Mouse (Mus musculus) heart, adult 2 months (tissue): ENCODE data around the gene Adamts15.

ENCODE experiments used
- CTCF ChIP-seq: fragments of 200-600 bp; IDR thresholded peaks from 2 replicates; pipeline ENCODE4 v1.8.1; 2022; ENCODE audit warnings: antibody characterized with exemption, mild to moderate bottlenecking, moderate library complexity
- EP300 ChIP-seq: fragments of 200-500 bp; IDR thresholded peaks from 2 replicates; pipeline ENCODE4 v1.6.1; 2011; ENCODE audit warnings: low read depth, low read length, control low read depth; ENCODE audit not compliant: insufficient read depth
- POLR2A ChIP-seq: fragments of 200-500 bp; IDR thresholded peaks from 2 replicates; pipeline ENCODE4 v1.6.1; 2011; ENCODE audit warnings: mild to moderate bottlenecking, low read depth, low read length, control low read depth; ENCODE audit not compliant: insufficient read depth

DNA sequence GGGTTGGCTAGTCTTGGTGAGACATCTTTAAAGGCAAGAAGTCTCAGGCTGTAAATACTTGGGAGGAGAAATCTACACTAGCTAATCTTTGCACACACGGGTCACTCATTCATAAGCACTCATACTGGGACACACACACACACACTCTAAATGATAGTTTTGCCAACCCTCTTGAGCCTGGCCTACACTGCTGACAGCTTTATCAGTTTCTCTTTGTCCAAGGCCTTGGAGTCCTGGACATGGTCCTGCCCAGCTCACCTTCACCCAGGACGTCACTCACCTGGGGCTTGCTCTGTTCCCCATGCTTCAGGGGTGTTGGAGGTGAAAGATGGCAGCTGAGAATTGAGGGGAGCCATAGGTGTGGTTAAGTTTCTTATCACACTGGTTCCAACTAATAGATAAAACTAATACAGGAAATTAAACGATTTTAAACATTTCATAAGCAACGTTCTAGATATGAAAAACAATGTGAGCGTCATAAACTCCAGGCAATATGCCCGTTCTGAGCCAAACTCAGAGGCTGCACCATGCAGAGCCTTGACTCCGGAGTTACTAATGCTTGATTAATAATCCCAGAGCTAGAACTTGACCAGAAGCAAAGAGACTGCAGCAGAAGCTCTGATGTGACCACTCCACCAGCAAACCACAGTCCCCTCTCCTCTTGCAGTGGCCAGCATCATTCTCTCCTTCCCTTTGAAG lies 42.9 kb downstream of the Adamts15 start:
- TF ChIP-seq EP300 (peak; percentile 63; the same call in 1 of the 2 replicates), CTCF (no peak), POLR2A (no peak)
